Comparison of ENCODE assay signal across 9 mouse cellular contexts in genomic region chr12:51593229-51594029, GRCm38 (mm10). TPM values are rescaled to one million over a fixed set of nuclear protein-coding genes. Genes with fewer than 3 reads are reported as not detected.
DNase-seq lines count a peak whose midpoint lies in the region; ATAC-seq lines count a peak whose summit lies in the region.
"Had no signal": no experiment of that assay in that cellular context is flagged by ENCODE, and none has a peak within 500 bp of the region (broad histone marks: within the 10 kb centered on the region; RNA-seq: fewer than 3 reads in every experiment).

Gene Coch (plus strand): TSS chr12:51593341.

- H3K36me3 ChIP-seq in erythroblast, embryonic 14.5 days (ENCODE audit: control insufficient read depth), result no peaks in the 10 kb centered on the region
- no peaks in the 10 kb centered on the region for H3K36me3 ChIP-seq in midbrain, embryonic 11.5 days (ENCODE audit: control insufficient read depth, insufficient read depth, low read length)
- no peaks in the 10 kb centered on the region for H3K36me3 ChIP-seq in stomach, embryonic 16.5 days (ENCODE audit: control insufficient read depth, insufficient read depth, low read length)

- ATAC-seq in erythroblast, adult 5-6 weeks (replicated peaks; ENCODE audit: low FRiP score, poor library complexity, severe bottlenecking), result no peak
- peak; percentile 88 for ATAC-seq in midbrain, embryonic 11.5 days (ENCODE audit: low FRiP score)
- peak; percentile 82 for ATAC-seq in stomach, embryonic 16.5 days (ENCODE audit: insufficient read depth, low FRiP score)

- WGBS in midbrain, embryonic 11.5 days, result under 1% methylated on average over 72 of the region's 79 CpGs
- under 1% methylated on average over 76 of the region's 79 CpGs for WGBS in stomach, embryonic 16.5 days

- H3K9me3 ChIP-seq in erythroblast, embryonic 14.5 days (ENCODE audit: control insufficient read depth, low read length), result peaks cover 9% of the 10 kb centered on the region
- H3K9me3 ChIP-seq in midbrain, embryonic 11.5 days (ENCODE audit: control insufficient read depth, low read length), result no peaks in the 10 kb centered on the region
- no peaks in the 10 kb centered on the region for H3K9me3 ChIP-seq in stomach, embryonic 16.5 days (replicated peaks; ENCODE audit: control insufficient read depth, low read length)

- peaks cover 8% of the 10 kb centered on the region for H3K4me1 ChIP-seq in erythroblast, embryonic 14.5 days (ENCODE audit: control insufficient read depth)
- peaks cover 9% of the 10 kb centered on the region for H3K4me1 ChIP-seq in midbrain, embryonic 11.5 days (ENCODE audit: control insufficient read depth, insufficient read depth, low read length)
- peaks cover 6% of the 10 kb centered on the region; the same call in 1 of the 2 replicates for H3K4me1 ChIP-seq in stomach, embryonic 16.5 days (ENCODE audit: control insufficient read depth, insufficient read depth, low read length)

- peaks cover 75% of the 10 kb centered on the region for H3K27me3 ChIP-seq in erythroblast, embryonic 14.5 days (ENCODE audit: control insufficient read depth)
- H3K27me3 ChIP-seq in midbrain, embryonic 11.5 days (ENCODE audit: control insufficient read depth, insufficient read depth, low read length), result peaks cover 28% of the 10 kb centered on the region
- H3K27me3 ChIP-seq in stomach, embryonic 16.5 days (ENCODE audit: control insufficient read depth, insufficient read depth, low read length), result peaks cover 32% of the 10 kb centered on the region
- H3K27me3 ChIP-seq: CH12.LX had no signal

- peak within 1 kb of the TSS; percentile 99 for H3K4me2 ChIP-seq in midbrain, embryonic 11.5 days
- peak within 1 kb of the TSS; percentile 94 for H3K4me2 ChIP-seq in stomach, embryonic 16.5 days (ENCODE audit: low read depth, low read length)

- peak within 1 kb of the TSS; percentile 27 for H3K4me3 ChIP-seq in erythroblast, embryonic 14.5 days (replicated peaks)
- H3K4me3 ChIP-seq in midbrain, embryonic 11.5 days (ENCODE audit: low read depth, low read length), result peak within 1 kb of the TSS; percentile 62
- peak within 1 kb of the TSS; percentile 64 for H3K4me3 ChIP-seq in stomach, embryonic 16.5 days (replicated peaks; ENCODE audit: low read length)

- H3K27ac ChIP-seq in midbrain, embryonic 11.5 days (ENCODE audit: low read depth, low read length), result no peak within 1 kb of the TSS
- H3K27ac ChIP-seq in stomach, embryonic 16.5 days (ENCODE audit: low read length), result no peak within 1 kb of the TSS

- peak within 1 kb of the TSS; percentile 62 for H3K9ac ChIP-seq in midbrain, embryonic 11.5 days (ENCODE audit: low read length)
- H3K9ac ChIP-seq in stomach, embryonic 16.5 days (ENCODE audit: low read length), result peak within 1 kb of the TSS; percentile 58

- peak; percentile 7 for DNase-seq in urinary bladder, postnatal 14 days (ENCODE audit: low spot score)
- DNase-seq in urinary bladder, postnatal 36 days (ENCODE audit: low spot score in 2 of 2), result no peak
- peak; percentile 7 for DNase-seq in gastrocnemius, postnatal 25 days
- peak; percentile 44 for DNase-seq in kidney, postnatal 10 days
- DNase-seq in midbrain, embryonic 11.5 days (ENCODE audit: low spot score, missing footprints), result peak; percentile 97

RNA-seq across cellular contexts. Expression of gene Coch, which starts in this region (rescaled TPM):
- not detected in 2 replicates for polyA plus RNA-seq in erythroblast, embryonic 14.5 days (2012)
- not detected in 2 replicates for total RNA-seq in erythroblast, adult 5-6 weeks (2015; ENCODE audit: low replicate concordance)
- not detected in 2 replicates for total RNA-seq in erythroblast, adult 5-6 weeks (2017; ENCODE audit: low replicate concordance)
- under 1 TPM; 0.13 to 0.15 TPM for total RNA-seq in gastrocnemius, postnatal 25 days (2021)
- 3.7 and 4.7 TPM in 2 replicates for polyA plus RNA-seq in midbrain, embryonic 11.5 days (2014; fragmentation: Nextera tagmentation; extraction: Ambion mirVana)
- 2.0 and 4.4 TPM in 2 replicates for polyA plus RNA-seq in stomach, embryonic 16.5 days (2015; fragmentation: Nextera tagmentation; extraction: Ambion mirVana)
- total RNA-seq: CH12.LX had no signal

Comparison
In these comparisons a context has a peak if more than half of its experiments do, and no peak if none do; other contexts are left out.
1. DNase-seq: peak in urinary bladder, postnatal 14 days (single experiment), kidney, postnatal 10 days (single experiment) and midbrain, embryonic 11.5 days (single experiment); none in urinary bladder, postnatal 36 days (0 of 2).
2. Peak in DNase-seq in gastrocnemius, postnatal 25 days; RNA of the gene not detected or under 1 TPM.
3. Peak in every context shown above with its lines, with median percentiles within 50 percentile points of each other: H3K4me3 ChIP-seq.